Mouse (Mus musculus): ENCODE measurements around the gene Cyp2c50.
"Not testable (repeated sequence)": the region's sequence is repeated elsewhere in the genome, so short reads cannot be mapped to it uniquely, and the experiment has no call there.

- TF ChIP-seq EP300, CTCF (IDR thresholded peaks at IDR 0.05; ENCODE audit: low read depth): not testable (repeated sequence)
These were observed at the start of gene Cyp2c50 for GRCm38 (mm10) chr19:40089421-40089820.

All from liver, embryonic 14.5 days (tissue).